Mouse (Mus musculus): ENCODE measurements at regions not wholly inside any gene's neighbourhood (a gene's known extent, or its start where the extent isn't known, plus 50 kb on each side); places are given as distances from the start of the nearest gene placed in this dataset.

DNA sequence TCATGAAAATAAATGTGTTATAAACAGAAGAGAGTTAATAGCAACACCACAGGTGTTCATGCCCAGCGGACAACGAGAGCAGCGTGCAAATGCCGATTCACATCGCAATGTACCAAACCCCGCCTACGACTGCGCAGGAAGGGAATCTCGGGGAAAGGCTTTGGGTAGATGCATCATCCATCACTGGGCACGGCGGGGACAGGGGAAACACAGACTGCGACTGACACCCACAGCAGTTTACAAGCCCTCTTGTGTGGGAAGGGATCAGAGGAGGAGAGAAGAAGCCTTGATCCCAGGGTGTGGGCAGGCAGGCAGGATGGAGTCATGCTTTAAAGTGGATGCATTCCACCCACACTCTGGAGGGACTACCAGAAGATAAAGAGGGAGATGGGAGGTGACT, 157.0 kb upstream of the Sfswap start:
- Histone ChIP-seq H3K27ac (ENCODE audit: insufficient read depth, low read depth, low read length) (no peak overlapping the region), H3K4me3 (ENCODE audit: insufficient read depth, low read depth, low read length) (no peak overlapping the region), H3K36me3 (ENCODE audit: control insufficient read depth, insufficient read depth, low read length) (no peaks in the 10 kb centered on the region), H3K4me1 (ENCODE audit: control insufficient read depth, insufficient read depth, low read length) (no peaks in the 10 kb centered on the region), H3K27me3 (replicated peaks; ENCODE audit: control insufficient read depth, insufficient read depth, low read length) (no peaks in the 10 kb centered on the region)
- WGBS, result 64% methylated on average over 12 of the region's 12 CpGs
- TF ChIP-seq CTCF (conservative IDR thresholded peaks at IDR 0.05; ENCODE audit: insufficient read depth, insufficient read length, low read depth, low read length) (no peak), POLR2A (IDR thresholded peaks at IDR 0.05; ENCODE audit: low read depth, low read length) (no peak)
- no peak for DNase-seq

DNA sequence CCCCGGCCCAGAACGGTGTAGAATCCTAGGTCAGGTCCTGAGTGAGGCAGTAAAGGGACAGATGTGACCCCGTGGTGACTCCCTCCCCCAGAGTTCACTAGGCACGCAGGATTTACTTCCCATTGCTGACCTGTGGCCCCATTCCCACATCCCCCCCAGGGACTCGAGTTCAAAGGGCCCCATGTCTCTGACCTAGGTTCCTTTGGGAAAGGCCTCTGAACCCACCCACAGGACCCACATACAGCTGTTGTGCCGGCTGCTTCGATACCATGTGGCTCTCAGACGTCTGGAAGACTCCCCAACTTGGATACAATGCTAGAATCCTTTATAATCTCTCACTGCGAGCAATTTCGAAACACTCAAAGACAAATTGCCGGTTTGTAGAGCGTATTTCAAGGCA, 151.0 kb upstream of the Sfswap start:
- Histone ChIP-seq H3K27ac (ENCODE audit: insufficient read depth, low read depth, low read length) (no peak overlapping the region), H3K4me3 (ENCODE audit: insufficient read depth, low read depth, low read length) (no peak overlapping the region), H3K4me1 (ENCODE audit: control insufficient read depth, insufficient read depth, low read length) (no peaks in the 10 kb centered on the region), H3K27me3 (replicated peaks; ENCODE audit: control insufficient read depth, insufficient read depth, low read length) (no peaks in the 10 kb centered on the region), H3K36me3 (ENCODE audit: control insufficient read depth, insufficient read depth, low read length) (no peaks in the 10 kb centered on the region)
- peak; percentile 30 for DNase-seq
- 49% methylated on average over 12 of the region's 12 CpGs for WGBS
- TF ChIP-seq POLR2A (IDR thresholded peaks at IDR 0.05; ENCODE audit: low read depth, low read length) (no peak), CTCF (conservative IDR thresholded peaks at IDR 0.05; ENCODE audit: insufficient read depth, insufficient read length, low read depth, low read length) (no peak)

DNA sequence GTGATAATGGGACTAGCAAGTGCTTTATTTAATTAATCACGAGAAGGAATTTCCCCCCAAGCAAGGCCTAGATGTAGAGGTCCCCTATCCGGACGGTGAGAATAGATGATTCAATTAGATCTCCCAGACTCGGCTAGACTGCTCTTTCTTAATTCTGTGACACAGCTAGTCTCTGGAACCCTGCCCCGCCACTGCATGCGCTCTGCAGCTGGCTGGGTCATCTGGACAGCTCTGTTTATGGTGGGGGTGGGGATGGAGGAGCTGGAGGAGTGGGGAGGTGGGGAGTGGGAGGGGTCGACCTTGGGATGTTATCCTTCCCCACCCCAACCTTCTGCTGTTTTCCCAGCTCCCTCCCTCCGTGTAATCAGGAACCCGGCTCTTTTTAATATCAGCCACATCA, 147.5 kb upstream of the Sfswap start:
- Histone ChIP-seq H3K36me3 (ENCODE audit: control insufficient read depth, insufficient read depth, low read length) (no peaks in the 10 kb centered on the region), H3K4me3 (ENCODE audit: insufficient read depth, low read depth, low read length) (no peak overlapping the region), H3K27me3 (replicated peaks; ENCODE audit: control insufficient read depth, insufficient read depth, low read length) (no peaks in the 10 kb centered on the region), H3K4me1 (ENCODE audit: control insufficient read depth, insufficient read depth, low read length) (no peaks in the 10 kb centered on the region), H3K27ac (ENCODE audit: insufficient read depth, low read depth, low read length) (no peak overlapping the region)
- no peak for DNase-seq
- WGBS, result 21% methylated on average over 9 of the region's 9 CpGs
- TF ChIP-seq POLR2A (IDR thresholded peaks at IDR 0.05; ENCODE audit: low read depth, low read length) (no peak), CTCF (conservative IDR thresholded peaks at IDR 0.05; ENCODE audit: insufficient read depth, insufficient read length, low read depth, low read length) (no peak)

DNA sequence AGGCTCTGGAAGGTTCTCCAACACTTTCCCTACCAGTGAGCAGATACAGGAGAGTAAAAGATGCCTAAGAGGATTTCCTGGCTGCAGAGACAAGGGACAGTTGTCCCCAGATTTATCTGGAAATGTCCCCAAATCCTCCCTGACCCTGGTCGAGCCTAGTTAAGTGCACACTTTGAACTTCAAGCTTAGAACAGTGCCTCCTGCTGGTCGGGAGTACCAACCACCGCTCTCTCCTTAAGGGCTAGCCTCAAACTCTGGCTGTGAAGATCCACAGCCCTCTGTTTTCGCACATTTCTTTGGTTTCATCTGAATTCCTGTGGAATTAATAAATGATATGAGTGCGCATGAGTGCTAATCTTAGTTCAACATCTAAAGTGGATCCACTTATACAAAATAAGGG, 146.1 kb upstream of the Sfswap start:
- Histone ChIP-seq H3K4me1 (ENCODE audit: control insufficient read depth, insufficient read depth, low read length) (no peaks in the 10 kb centered on the region), H3K36me3 (ENCODE audit: control insufficient read depth, insufficient read depth, low read length) (no peaks in the 10 kb centered on the region), H3K4me3 (ENCODE audit: insufficient read depth, low read depth, low read length) (no peak overlapping the region), H3K27me3 (replicated peaks; ENCODE audit: control insufficient read depth, insufficient read depth, low read length) (no peaks in the 10 kb centered on the region), H3K27ac (ENCODE audit: insufficient read depth, low read depth, low read length) (no peak overlapping the region)
- TF ChIP-seq CTCF (conservative IDR thresholded peaks at IDR 0.05; ENCODE audit: insufficient read depth, insufficient read length, low read depth, low read length), result 0 out of 2 replicates have a peak, but pooled peaks have one; percentile 33
- TF ChIP-seq POLR2A (IDR thresholded peaks at IDR 0.05; ENCODE audit: low read depth, low read length), result no peak
- WGBS, result 84% methylated on average over 5 of the region's 5 CpGs
- DNase-seq, result peak; percentile 10

DNA sequence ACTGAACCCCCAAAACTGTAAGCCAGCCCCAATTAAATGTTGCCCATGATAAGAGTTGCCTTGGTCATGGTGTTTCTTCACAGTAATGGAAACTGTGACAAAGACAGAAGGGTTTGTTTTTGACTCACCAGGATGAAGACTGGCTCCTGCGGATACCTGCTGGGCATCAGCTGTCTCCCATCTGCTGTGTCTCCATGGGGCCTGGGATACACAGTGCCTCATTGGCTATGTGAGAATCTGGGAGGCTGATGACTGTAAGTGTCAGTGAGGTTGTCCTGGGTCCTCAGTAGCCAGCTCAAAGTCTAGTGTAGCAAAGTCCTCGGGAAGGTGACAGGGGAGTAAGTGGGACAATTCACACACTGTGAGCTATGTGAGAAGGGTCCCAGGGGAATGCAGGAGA, 139.5 kb upstream of the Sfswap start:
- H3K4me3 ChIP-seq (ENCODE audit: insufficient read depth, low read depth, low read length), result no peak overlapping the region
- no peak for DNase-seq
- no peak for TF ChIP-seq POLR2A (IDR thresholded peaks at IDR 0.05; ENCODE audit: low read depth, low read length)
- TF ChIP-seq CTCF (conservative IDR thresholded peaks at IDR 0.05; ENCODE audit: insufficient read depth, insufficient read length, low read depth, low read length), result no peak
- no peaks in the 10 kb centered on the region for H3K4me1 ChIP-seq (ENCODE audit: control insufficient read depth, insufficient read depth, low read length)
- no peaks in the 10 kb centered on the region for H3K27me3 ChIP-seq (replicated peaks; ENCODE audit: control insufficient read depth, insufficient read depth, low read length)
- H3K36me3 ChIP-seq (ENCODE audit: control insufficient read depth, insufficient read depth, low read length), result no peaks in the 10 kb centered on the region
- 73% methylated on average over 2 of the region's 2 CpGs for WGBS
- H3K27ac ChIP-seq (ENCODE audit: insufficient read depth, low read depth, low read length), result no peak overlapping the region

DNA sequence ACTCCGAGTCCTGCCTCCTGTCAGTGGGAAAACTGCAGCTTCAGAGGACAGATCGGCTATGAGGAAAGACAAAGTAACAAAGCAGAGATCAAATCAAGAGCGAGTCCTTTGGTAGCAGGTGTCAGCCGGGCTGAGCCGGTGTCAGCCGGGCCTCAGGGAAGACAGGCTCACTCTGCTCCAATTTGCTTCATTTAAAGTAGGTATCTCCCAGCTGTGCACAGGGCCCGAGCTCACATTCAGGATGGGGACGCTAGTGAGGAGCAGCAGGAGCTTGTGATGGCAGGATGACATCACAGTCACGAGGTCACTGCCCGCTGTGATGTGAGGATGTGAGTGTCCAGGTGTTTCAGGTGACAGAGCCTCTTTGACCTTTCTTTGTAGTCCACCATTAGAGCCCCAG, 137.8 kb upstream of the Sfswap start:
- Histone ChIP-seq H3K27ac (ENCODE audit: insufficient read depth, low read depth, low read length) (no peak overlapping the region), H3K36me3 (ENCODE audit: control insufficient read depth, insufficient read depth, low read length) (no peaks in the 10 kb centered on the region), H3K4me1 (ENCODE audit: control insufficient read depth, insufficient read depth, low read length) (no peaks in the 10 kb centered on the region), H3K27me3 (replicated peaks; ENCODE audit: control insufficient read depth, insufficient read depth, low read length) (no peaks in the 10 kb centered on the region), H3K4me3 (ENCODE audit: insufficient read depth, low read depth, low read length) (no peak overlapping the region)
- TF ChIP-seq CTCF (conservative IDR thresholded peaks at IDR 0.05; ENCODE audit: insufficient read depth, insufficient read length, low read depth, low read length) (no peak), POLR2A (IDR thresholded peaks at IDR 0.05; ENCODE audit: low read depth, low read length) (no peak)
- DNase-seq, result no peak
- WGBS, result 75% methylated on average over 10 of the region's 10 CpGs

DNA sequence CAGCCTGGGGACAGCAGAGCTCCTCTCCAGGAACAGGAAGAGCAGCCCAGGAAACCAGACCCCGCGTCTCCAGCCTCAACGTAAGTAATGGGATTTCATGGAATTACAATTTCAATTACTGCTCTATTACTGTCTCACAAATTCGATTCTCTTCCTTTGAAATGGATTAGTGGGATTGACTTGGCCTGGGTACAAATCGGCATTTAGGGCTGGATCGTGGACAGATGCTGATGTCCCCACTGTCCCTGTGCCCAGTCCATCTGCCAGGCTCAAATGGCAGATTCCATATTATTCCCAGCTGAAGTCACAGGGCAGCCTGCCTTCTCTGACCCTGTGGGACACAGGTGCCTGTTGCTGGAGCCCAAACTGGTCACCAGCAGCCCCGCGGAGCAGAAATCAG, 136.0 kb upstream of the Sfswap start:
- no peak overlapping the region for H3K4me3 ChIP-seq (ENCODE audit: insufficient read depth, low read depth, low read length)
- no peak for DNase-seq
- 79% methylated on average over 8 of the region's 8 CpGs for WGBS
- H3K4me1 ChIP-seq (ENCODE audit: control insufficient read depth, insufficient read depth, low read length), result no peaks in the 10 kb centered on the region
- H3K27ac ChIP-seq (ENCODE audit: insufficient read depth, low read depth, low read length), result no peak overlapping the region
- H3K27me3 ChIP-seq (replicated peaks; ENCODE audit: control insufficient read depth, insufficient read depth, low read length), result no peaks in the 10 kb centered on the region
- no peak for TF ChIP-seq CTCF (conservative IDR thresholded peaks at IDR 0.05; ENCODE audit: insufficient read depth, insufficient read length, low read depth, low read length)
- no peak for TF ChIP-seq POLR2A (IDR thresholded peaks at IDR 0.05; ENCODE audit: low read depth, low read length)
- no peaks in the 10 kb centered on the region for H3K36me3 ChIP-seq (ENCODE audit: control insufficient read depth, insufficient read depth, low read length)

DNA sequence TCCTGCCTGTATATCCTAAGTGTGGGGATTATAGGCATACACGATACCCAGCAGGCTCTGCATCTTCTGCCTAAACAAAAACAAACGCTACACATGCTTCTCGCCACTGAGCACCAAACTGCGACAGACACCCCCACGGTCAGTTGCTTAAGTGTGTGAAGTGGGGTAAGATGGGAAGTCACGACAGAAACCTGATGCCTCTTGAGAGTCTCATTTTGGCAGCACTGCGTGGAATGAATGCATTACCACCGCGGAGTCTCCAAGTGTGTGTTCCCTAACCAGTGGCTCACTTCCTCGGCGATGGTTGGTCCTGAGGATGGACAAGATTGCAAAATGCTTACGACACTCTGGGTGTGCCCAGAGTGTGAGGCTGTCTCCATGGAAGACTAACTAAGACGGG, 133.8 kb upstream of the Sfswap start:
- Histone ChIP-seq H3K27me3 (replicated peaks; ENCODE audit: control insufficient read depth, insufficient read depth, low read length) (no peaks in the 10 kb centered on the region), H3K27ac (ENCODE audit: insufficient read depth, low read depth, low read length) (no peak overlapping the region), H3K4me1 (ENCODE audit: control insufficient read depth, insufficient read depth, low read length) (no peaks in the 10 kb centered on the region), H3K4me3 (ENCODE audit: insufficient read depth, low read depth, low read length) (no peak overlapping the region), H3K36me3 (ENCODE audit: control insufficient read depth, insufficient read depth, low read length) (no peaks in the 10 kb centered on the region)
- TF ChIP-seq CTCF (conservative IDR thresholded peaks at IDR 0.05; ENCODE audit: insufficient read depth, insufficient read length, low read depth, low read length) (no peak), POLR2A (IDR thresholded peaks at IDR 0.05; ENCODE audit: low read depth, low read length) (no peak)
- no peak for DNase-seq
- 57% methylated on average over 13 of the region's 13 CpGs for WGBS

Measured in kidney, adult 2 months (tissue).